Mouse (Mus musculus): Measurements from ENCODE around the gene Btbd6. TPM values are rescaled to one million over a fixed set of nuclear protein-coding genes. Genes with fewer than 3 reads are reported as not detected.

Gene Btbd6
- total and polyA plus RNA-seq, 2 experiments, result 5.2 to 17.8 TPM

DNA sequence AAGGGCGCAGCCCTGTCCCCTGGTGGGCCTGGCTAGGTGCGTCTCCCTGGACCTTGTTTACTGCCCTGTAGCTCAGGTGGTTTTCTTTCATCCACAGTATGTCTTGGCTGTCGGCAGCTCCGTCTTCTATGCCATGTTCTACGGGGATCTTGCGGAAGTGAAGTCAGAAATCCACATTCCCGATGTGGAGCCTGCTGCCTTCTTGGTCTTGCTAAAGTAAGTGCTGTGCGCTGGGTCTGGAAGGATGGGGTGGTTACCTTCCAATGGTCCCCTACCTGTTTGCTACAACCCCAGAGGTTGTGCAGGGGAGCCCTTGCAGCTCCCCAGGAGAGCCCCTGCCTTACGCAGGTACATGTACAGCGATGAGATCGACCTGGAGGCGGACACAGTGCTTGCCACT lies 874 bp downstream of the Btbd6 start:
- DNase-seq (ENCODE audit: extremely low read depth, low read depth, low spot score), result peak; percentile 5
- 66% methylated on average over 12 of the region's 12 CpGs for WGBS
- peaks cover 14% of the 10 kb centered on the region for H3K36me3 ChIP-seq (ENCODE audit: control insufficient read depth, insufficient read depth, low read length)
- no peaks in the 10 kb centered on the region; the same call in 1 of the 2 replicates for H3K79me2 ChIP-seq (ENCODE audit: control insufficient read depth, insufficient read depth, low read length)
- H3K27me3 ChIP-seq (ENCODE audit: control insufficient read depth, insufficient read depth, low read length), result no peaks in the 10 kb centered on the region
- H3K4me1 ChIP-seq (ENCODE audit: control insufficient read depth, insufficient read depth, low read length), result peaks cover 7% of the 10 kb centered on the region
- TF ChIP-seq POLR2A (IDR thresholded peaks at IDR 0.05; ENCODE audit: extremely low read depth, insufficient read depth, low read length) (no peak), CTCF (IDR thresholded peaks at IDR 0.05; ENCODE audit: low read depth, low read length) (no peak)
- peak overlapping the region; percentile 94 for H3K27ac ChIP-seq (replicated peaks; ENCODE audit: insufficient read depth, low read depth, low read length)
- peak overlapping the region; percentile 91 for H3K9ac ChIP-seq (ENCODE audit: low read depth, low read length)
- peak overlapping the region; percentile 85 for H3K4me3 ChIP-seq (ENCODE audit: insufficient read depth, low read depth, low read length)

DNA sequence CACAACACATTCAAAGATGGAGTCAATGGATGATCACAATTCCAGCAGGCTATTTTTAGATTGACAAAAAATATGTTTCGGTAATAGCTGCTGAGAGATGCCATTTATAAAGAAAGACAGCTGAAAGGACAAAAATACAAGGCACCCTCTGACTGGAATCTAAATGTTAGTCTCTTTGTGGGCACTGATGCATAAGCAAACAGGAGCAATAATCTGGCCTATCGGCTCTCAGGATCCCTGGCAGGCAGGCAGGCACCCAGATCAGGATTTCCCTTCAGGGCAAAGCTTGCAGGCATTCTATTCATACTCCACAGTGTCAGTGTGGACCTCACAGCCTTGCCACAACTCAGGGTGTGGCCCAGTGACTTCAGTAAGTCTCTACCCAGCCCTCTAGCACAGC lies 5.7 kb downstream of the Btbd6 start:
- Histone ChIP-seq H3K27me3 (ENCODE audit: control insufficient read depth, insufficient read depth, low read length) (no peaks in the 10 kb centered on the region), H3K4me1 (ENCODE audit: control insufficient read depth, insufficient read depth, low read length) (peaks cover 6% of the 10 kb centered on the region), H3K79me2 (ENCODE audit: control insufficient read depth, insufficient read depth, low read length) (peaks cover 2% of the 10 kb centered on the region; the same call in 1 of the 2 replicates), H3K36me3 (ENCODE audit: control insufficient read depth, insufficient read depth, low read length) (peaks cover 18% of the 10 kb centered on the region), H3K9ac (ENCODE audit: low read depth, low read length) (no peak overlapping the region), H3K27ac (replicated peaks; ENCODE audit: insufficient read depth, low read depth, low read length) (no peak overlapping the region), H3K4me3 (ENCODE audit: insufficient read depth, low read depth, low read length) (no peak overlapping the region)
- no peak for DNase-seq (ENCODE audit: extremely low read depth, low read depth, low spot score)
- no peak for TF ChIP-seq CTCF (IDR thresholded peaks at IDR 0.05; ENCODE audit: low read depth, low read length)
- TF ChIP-seq POLR2A (IDR thresholded peaks at IDR 0.05; ENCODE audit: extremely low read depth, insufficient read depth, low read length), result no peak
- WGBS, result 87% methylated on average over 2 of the region's 2 CpGs

DNA sequence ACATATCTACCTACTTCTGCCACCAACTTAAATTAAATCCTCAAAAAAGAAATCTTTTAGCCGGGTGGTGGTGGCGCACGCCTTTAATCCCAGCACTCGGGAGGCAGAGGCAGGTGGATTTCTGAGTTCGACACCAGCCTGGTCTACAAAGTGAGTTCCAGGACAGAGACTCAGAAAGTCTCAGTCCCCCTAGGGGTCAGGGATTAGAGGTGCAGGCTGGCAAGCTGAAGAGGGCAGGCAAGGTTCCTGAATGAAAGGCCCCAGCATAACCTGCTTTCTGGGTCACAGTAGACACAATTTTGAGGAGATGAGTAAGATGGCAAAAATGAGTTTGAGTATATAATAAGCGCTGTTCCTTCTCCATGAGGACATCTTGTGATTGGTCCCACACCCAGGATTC lies 9.1 kb downstream of the Btbd6 start:
- peaks cover 2% of the 10 kb centered on the region; the same call in 1 of the 2 replicates for H3K79me2 ChIP-seq (ENCODE audit: control insufficient read depth, insufficient read depth, low read length)
- DNase-seq (ENCODE audit: extremely low read depth, low read depth, low spot score), result no peak
- H3K36me3 ChIP-seq (ENCODE audit: control insufficient read depth, insufficient read depth, low read length), result peaks cover 21% of the 10 kb centered on the region
- no peak for TF ChIP-seq POLR2A (IDR thresholded peaks at IDR 0.05; ENCODE audit: extremely low read depth, insufficient read depth, low read length)
- peak; percentile 54 for TF ChIP-seq CTCF (IDR thresholded peaks at IDR 0.05; ENCODE audit: low read depth, low read length)
- H3K4me3 ChIP-seq (ENCODE audit: insufficient read depth, low read depth, low read length), result no peak overlapping the region
- H3K4me1 ChIP-seq (ENCODE audit: control insufficient read depth, insufficient read depth, low read length), result no peaks in the 10 kb centered on the region
- WGBS, result 97% methylated on average over 6 of the region's 6 CpGs
- no peak overlapping the region for H3K9ac ChIP-seq (ENCODE audit: low read depth, low read length)
- H3K27me3 ChIP-seq (ENCODE audit: control insufficient read depth, insufficient read depth, low read length), result no peaks in the 10 kb centered on the region
- no peak overlapping the region for H3K27ac ChIP-seq (replicated peaks; ENCODE audit: insufficient read depth, low read depth, low read length)

DNA sequence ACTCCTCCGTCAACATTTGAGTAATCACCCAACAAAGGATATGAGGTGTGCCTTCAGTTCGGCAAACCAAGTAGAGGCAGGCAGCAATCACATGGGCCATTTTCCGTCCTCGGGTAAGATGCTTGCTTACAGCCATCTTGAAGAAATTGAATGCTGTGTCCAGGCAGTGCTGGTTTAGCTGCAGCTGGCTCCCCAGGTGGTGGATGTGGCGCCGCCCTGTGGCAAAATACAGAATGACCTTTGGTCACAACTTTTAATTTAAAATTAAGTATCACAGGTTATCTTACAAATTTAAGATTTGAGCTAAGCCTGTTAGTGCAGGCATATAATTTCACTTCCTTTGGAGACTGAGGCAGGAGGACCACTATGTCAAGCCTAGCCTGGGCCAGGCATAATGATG lies 11.6 kb downstream of the Btbd6 start:
- no peak for DNase-seq (ENCODE audit: extremely low read depth, low read depth, low spot score)
- no peaks in the 10 kb centered on the region for H3K27me3 ChIP-seq (ENCODE audit: control insufficient read depth, insufficient read depth, low read length)
- H3K4me1 ChIP-seq (ENCODE audit: control insufficient read depth, insufficient read depth, low read length), result no peaks in the 10 kb centered on the region
- H3K36me3 ChIP-seq (ENCODE audit: control insufficient read depth, insufficient read depth, low read length), result peaks cover 22% of the 10 kb centered on the region
- H3K9ac ChIP-seq (ENCODE audit: low read depth, low read length), result no peak overlapping the region
- H3K79me2 ChIP-seq (ENCODE audit: control insufficient read depth, insufficient read depth, low read length), result peaks cover 6% of the 10 kb centered on the region; the same call in 1 of the 2 replicates
- TF ChIP-seq CTCF (IDR thresholded peaks at IDR 0.05; ENCODE audit: low read depth, low read length) (peak; percentile 63), POLR2A (IDR thresholded peaks at IDR 0.05; ENCODE audit: extremely low read depth, insufficient read depth, low read length) (no peak)
- H3K27ac ChIP-seq (replicated peaks; ENCODE audit: insufficient read depth, low read depth, low read length), result no peak overlapping the region
- 84% methylated on average over 6 of the region's 6 CpGs for WGBS
- no peak overlapping the region for H3K4me3 ChIP-seq (ENCODE audit: insufficient read depth, low read depth, low read length)

DNA sequence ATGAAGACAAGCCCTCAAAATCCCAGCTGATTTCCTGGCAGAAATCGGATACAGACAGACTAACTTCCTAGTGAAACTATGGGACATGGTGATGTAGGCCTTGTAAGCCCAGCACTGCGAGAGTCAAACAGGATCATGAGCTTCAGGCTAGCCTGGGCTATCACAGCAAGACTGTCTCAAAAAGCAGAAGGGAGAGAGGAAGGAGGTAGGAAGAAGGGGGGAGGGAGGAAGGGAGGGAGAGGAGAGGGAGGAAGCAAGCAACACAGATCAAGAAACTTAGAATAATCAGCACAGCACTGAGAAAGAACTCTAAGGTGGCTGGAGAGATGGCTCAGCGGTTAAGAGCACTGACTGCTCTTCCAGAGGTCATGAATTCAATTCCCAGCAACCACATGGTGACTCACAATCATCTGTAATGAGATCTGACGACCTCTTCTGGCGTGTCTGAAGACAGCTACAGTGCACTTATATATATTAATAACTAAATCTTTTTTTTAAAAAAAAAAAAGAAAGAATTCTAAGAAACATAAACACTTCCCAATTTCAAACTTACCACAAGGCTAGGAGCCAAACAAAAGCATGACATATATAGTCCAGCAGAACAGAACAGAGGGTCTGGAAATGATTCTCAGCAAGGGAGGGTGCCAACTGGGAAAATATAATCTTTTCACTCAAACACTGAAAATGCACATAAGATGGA lies 14.6 kb downstream of the Btbd6 start:
- Histone ChIP-seq H3K4me1 (ENCODE audit: control insufficient read depth, insufficient read depth, low read length) (no peaks in the 10 kb centered on the region), H3K9ac (ENCODE audit: low read depth, low read length) (no peak overlapping the region), H3K36me3 (ENCODE audit: control insufficient read depth, insufficient read depth, low read length) (peaks cover 17% of the 10 kb centered on the region), H3K27ac (replicated peaks; ENCODE audit: insufficient read depth, low read depth, low read length) (no peak overlapping the region), H3K4me3 (ENCODE audit: insufficient read depth, low read depth, low read length) (no peak overlapping the region), H3K27me3 (ENCODE audit: control insufficient read depth, insufficient read depth, low read length) (no peaks in the 10 kb centered on the region), H3K79me2 (ENCODE audit: control insufficient read depth, insufficient read depth, low read length) (peaks cover 8% of the 10 kb centered on the region; the same call in 1 of the 2 replicates)
- no peak for TF ChIP-seq POLR2A (IDR thresholded peaks at IDR 0.05; ENCODE audit: extremely low read depth, insufficient read depth, low read length)
- TF ChIP-seq CTCF (IDR thresholded peaks at IDR 0.05; ENCODE audit: low read depth, low read length), result no peak
- no peak for DNase-seq (ENCODE audit: extremely low read depth, low read depth, low spot score)
- 86% methylated on average over 5 of the region's 5 CpGs for WGBS

DNA sequence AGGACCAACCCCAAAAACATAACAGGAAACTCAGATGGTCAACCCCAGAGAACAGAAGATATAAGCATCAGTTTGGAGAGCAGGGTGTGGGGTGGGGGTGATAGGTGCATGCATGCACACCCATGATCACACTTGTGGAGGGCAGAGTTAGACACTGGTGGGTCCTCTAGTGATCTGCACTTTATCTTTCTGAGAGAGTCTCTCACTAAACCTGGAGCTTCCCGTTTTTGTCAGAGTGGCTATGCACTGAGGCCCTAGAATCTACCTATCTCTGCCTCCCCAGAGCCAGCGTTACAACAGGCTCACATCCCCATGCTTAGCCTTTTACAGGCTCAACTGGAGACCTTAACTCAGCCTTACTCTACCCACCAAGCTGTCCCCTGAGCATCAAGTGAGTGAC lies 15.2 kb downstream of the Btbd6 start:
- Histone ChIP-seq H3K27me3 (ENCODE audit: control insufficient read depth, insufficient read depth, low read length) (no peaks in the 10 kb centered on the region), H3K36me3 (ENCODE audit: control insufficient read depth, insufficient read depth, low read length) (peaks cover 14% of the 10 kb centered on the region), H3K4me3 (ENCODE audit: insufficient read depth, low read depth, low read length) (no peak overlapping the region), H3K79me2 (ENCODE audit: control insufficient read depth, insufficient read depth, low read length) (peaks cover 11% of the 10 kb centered on the region; the same call in 1 of the 2 replicates), H3K27ac (replicated peaks; ENCODE audit: insufficient read depth, low read depth, low read length) (no peak overlapping the region), H3K9ac (ENCODE audit: low read depth, low read length) (no peak overlapping the region), H3K4me1 (ENCODE audit: control insufficient read depth, insufficient read depth, low read length) (no peaks in the 10 kb centered on the region)
- no peak for DNase-seq (ENCODE audit: extremely low read depth, low read depth, low spot score)
- no peak for TF ChIP-seq POLR2A (IDR thresholded peaks at IDR 0.05; ENCODE audit: extremely low read depth, insufficient read depth, low read length)
- no peak for TF ChIP-seq CTCF (IDR thresholded peaks at IDR 0.05; ENCODE audit: low read depth, low read length)
- 86% methylated on average over 2 of the region's 2 CpGs for WGBS
